Mouse (Mus musculus): Measurements from ENCODE around the gene Lrguk. TPM values are rescaled to one million over a fixed set of nuclear protein-coding genes. Genes with fewer than 3 reads are reported as not detected.

Gene Lrguk
- total RNA-seq, 1 experiment from 2014 or later, result 2.8 TPM

Other genes starting within 250 kb of the Lrguk start
- 31.8 and 32.2 TPM in 2 replicates for gene Slc35b4, start 147.7 kb downstream of the Lrguk start, total RNA-seq (2017)